12 mouse cellular contexts compared by ENCODE assay signal in genomic region chr2:165654151-165654550, GRCm38 (mm10). TPM values are rescaled to one million over a fixed set of nuclear protein-coding genes. Genes with fewer than 3 reads are reported as not detected.
A peak's percentile ranks its signal among the peaks of the same experiment; 100 is the strongest.
DNase-seq lines count a peak whose midpoint lies in the region; ATAC-seq and TF ChIP-seq lines count a peak whose summit lies in the region.
"Had no signal": no experiment of that assay in that cellular context is flagged by ENCODE, and none has a peak within 500 bp of the region (broad histone marks: within the 10 kb centered on the region; RNA-seq: fewer than 3 reads in every experiment).

No protein-coding gene starts in this region.

- no peak for TF ChIP-seq CTCF in intestine, postnatal 0 days (IDR thresholded peaks at IDR 0.05; ENCODE audit: low read depth)
- no peak for TF ChIP-seq CTCF in spleen, adult 2 months (IDR thresholded peaks at IDR 0.05; ENCODE audit: extremely low read depth, insufficient read depth, insufficient read length, insufficient replicate concordance)

- H3K27me3 ChIP-seq in intestine, embryonic 15.5 days (replicated peaks), result no peaks in the 10 kb centered on the region
- H3K27me3 ChIP-seq in intestine, postnatal 0 days (replicated peaks; ENCODE audit: control insufficient read depth, insufficient read depth, low read length), result no peaks in the 10 kb centered on the region
- no peaks in the 10 kb centered on the region for H3K27me3 ChIP-seq in spleen, adult 2 months (ENCODE audit: control insufficient read depth, insufficient read depth, low read length)
- H3K27me3 ChIP-seq in limb, embryonic 12.5 days, result peaks cover 14% of the 10 kb centered on the region; the same call in 1 of the 2 replicates
- H3K27me3 ChIP-seq: lung, embryonic 15.5 days had no signal

- no peaks in the 10 kb centered on the region for H3K9me3 ChIP-seq in intestine, embryonic 15.5 days
- H3K9me3 ChIP-seq in intestine, postnatal 0 days (ENCODE audit: control insufficient read depth), result no peaks in the 10 kb centered on the region
- H3K9me3 ChIP-seq in limb, embryonic 12.5 days, result no peaks in the 10 kb centered on the region
- H3K9me3 ChIP-seq: lung, embryonic 15.5 days had no signal

- ATAC-seq in intestine, embryonic 15.5 days, result 0 out of 2 replicates have a peak, but pooled peaks have one; percentile 34
- no peak for ATAC-seq in intestine, postnatal 0 days
- ATAC-seq in limb, embryonic 12.5 days (ENCODE audit: insufficient number of reproducible peaks, insufficient read depth, low FRiP score, low TSS enrichment, low read depth), result no peak

- no peaks in the 10 kb centered on the region for H3K36me3 ChIP-seq in intestine, embryonic 15.5 days
- H3K36me3 ChIP-seq in intestine, postnatal 0 days (ENCODE audit: control insufficient read depth, insufficient read depth), result no peaks in the 10 kb centered on the region
- H3K36me3 ChIP-seq in spleen, adult 2 months (ENCODE audit: control insufficient read depth, insufficient read depth, low read length), result no peaks in the 10 kb centered on the region
- no peaks in the 10 kb centered on the region for H3K36me3 ChIP-seq in limb, embryonic 12.5 days
- H3K36me3 ChIP-seq: lung, embryonic 15.5 days had no signal

- 41% methylated on average over 9 of the region's 9 CpGs for WGBS in intestine, embryonic 15.5 days
- 45% methylated on average over 9 of the region's 9 CpGs for WGBS in intestine, postnatal 0 days
- 29% methylated on average over 9 of the region's 9 CpGs for WGBS in spleen, adult 2 months
- WGBS in limb, embryonic 12.5 days, result 42% methylated on average over 9 of the region's 9 CpGs

- peak; percentile 32 for DNase-seq in adrenal gland, postnatal 14 days
- DNase-seq in adrenal gland, adult 8-10 months, result no peak
- DNase-seq in spleen, adult 2 months (ENCODE audit: low read depth in 1 of 2, low spot score in 2 of 2), result no peak
- no peak for DNase-seq in spleen, postnatal 36 days (ENCODE audit: low spot score in 2 of 2)
- no peak for DNase-seq in left cerebral cortex, postnatal 36 days (ENCODE audit: low spot score in 2 of 2)
- DNase-seq: cerebellum, adult 11-12 months had no signal

- H3K4me3 ChIP-seq in intestine, embryonic 15.5 days (replicated peaks), result no peak overlapping the region
- no peak overlapping the region for H3K4me3 ChIP-seq in intestine, postnatal 0 days (ENCODE audit: low read depth, low read length)
- no peak overlapping the region for H3K4me3 ChIP-seq in spleen, adult 2 months (ENCODE audit: extremely low read depth, insufficient read depth, insufficient read length)
- no peak overlapping the region for H3K4me3 ChIP-seq in limb, embryonic 12.5 days (replicated peaks)
- H3K4me3 ChIP-seq: layer of hippocampus, adult 2 months; left cerebral cortex, adult 2 months; lung, embryonic 15.5 days had no signal

- intact Hi-C loops in left cerebral cortex, postnatal 36 days (cut with DNase I), result no loop called here

- peaks cover 19% of the 10 kb centered on the region for H3K4me1 ChIP-seq in intestine, embryonic 15.5 days (replicated peaks)
- no peaks in the 10 kb centered on the region for H3K4me1 ChIP-seq in intestine, postnatal 0 days (replicated peaks; ENCODE audit: control insufficient read depth, insufficient read depth, low read length)
- peaks cover 24% of the 10 kb centered on the region; the same call in 1 of the 2 replicates for H3K4me1 ChIP-seq in spleen, adult 2 months (ENCODE audit: control insufficient read depth, insufficient read depth, insufficient read length)
- H3K4me1 ChIP-seq in limb, embryonic 12.5 days (replicated peaks), result peaks cover 70% of the 10 kb centered on the region

- no peak overlapping the region for H3K9ac ChIP-seq in intestine, embryonic 15.5 days
- no peak overlapping the region for H3K9ac ChIP-seq in intestine, postnatal 0 days (ENCODE audit: low read depth, low read length)
- H3K9ac ChIP-seq in limb, embryonic 12.5 days (replicated peaks), result no peak overlapping the region; the same call in 1 of the 2 replicates
- H3K9ac ChIP-seq: lung, embryonic 15.5 days had no signal

- no peak overlapping the region for H3K4me2 ChIP-seq in intestine, embryonic 15.5 days (replicated peaks)
- H3K4me2 ChIP-seq in intestine, postnatal 0 days (replicated peaks; ENCODE audit: low read depth), result no peak overlapping the region
- H3K4me2 ChIP-seq in limb, embryonic 12.5 days, result peak overlapping the region; percentile 32

- no peak for TF ChIP-seq POLR2A in spleen, adult 2 months (IDR thresholded peaks at IDR 0.05; ENCODE audit: low read depth, low read length)

- H3K27ac ChIP-seq in intestine, embryonic 15.5 days, result no peak overlapping the region
- H3K27ac ChIP-seq in intestine, postnatal 0 days (ENCODE audit: low read depth, low read length), result no peak overlapping the region
- H3K27ac ChIP-seq in spleen, adult 2 months (ENCODE audit: insufficient read depth, low read length), result peak overlapping the region; percentile 24; the same call in 1 of the 2 replicates
- peak overlapping the region; percentile 76 for H3K27ac ChIP-seq in limb, embryonic 12.5 days
- H3K27ac ChIP-seq: layer of hippocampus, adult 2 months; left cerebral cortex, adult 2 months; lung, embryonic 15.5 days had no signal

RNA-seq across cellular contexts. Expression of gene Eya2, which starts 59.3 kb away (rescaled TPM):
- total RNA-seq in adrenal gland, postnatal 14 days (2021), result 3.2 and 5.3 TPM in 2 replicates
- total RNA-seq in adrenal gland, adult 8-10 months (2022), result 1 to 10 TPM; 2.1 to 5.0 (median 3.9) TPM
- polyA plus RNA-seq in intestine, embryonic 15.5 days (2015; fragmentation: Nextera tagmentation; extraction: Ambion mirVana), result 0.84 and 1.3 TPM in 2 replicates
- 0.16 and 0.51 TPM in 2 replicates for polyA plus RNA-seq in intestine, postnatal 0 days (2015; fragmentation: Nextera tagmentation; extraction: Ambion mirVana)
- 6.0 and 7.0 TPM in 2 replicates for polyA plus RNA-seq in spleen, adult 2 months (2012; rRNA removed)
- polyA plus RNA-seq in limb, embryonic 12.5 days (2016; fragmentation: Nextera tagmentation; extraction: Ambion mirVana), result 9.7 and 11.2 TPM in 2 replicates
- 1 to 10 TPM; 1.7 to 3.9 TPM for total RNA-seq in left cerebral cortex, postnatal 36 days (2021)

Comparison
In these comparisons a context has a peak if more than half of its experiments do, and no peak if none do; other contexts are left out.
1. H3K27ac ChIP-seq: peak in spleen, adult 2 months (single experiment) and limb, embryonic 12.5 days (single experiment); none in intestine, embryonic 15.5 days (single experiment) and intestine, postnatal 0 days (single experiment).